Mouse (Mus musculus): ENCODE results near the gene Hdac2.

DNA sequence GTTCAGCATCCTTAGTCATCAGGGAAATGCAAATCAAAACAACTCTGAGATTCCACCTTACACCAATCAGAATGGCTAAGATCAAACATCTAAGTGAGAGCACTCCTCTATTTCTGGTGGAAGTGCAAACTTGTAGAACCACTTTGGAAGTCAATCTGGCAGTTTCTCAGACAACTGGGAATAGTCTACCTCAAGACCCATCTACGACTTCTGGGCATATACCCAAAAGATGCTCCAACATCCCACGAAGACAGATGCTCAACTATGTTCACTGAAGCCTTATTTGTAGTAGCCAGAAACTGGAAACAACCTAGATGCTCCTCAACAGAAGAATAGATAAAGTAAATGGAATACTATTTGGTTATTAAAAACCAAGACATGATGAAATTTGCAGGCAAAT is 22.6 kb upstream of the Hdac2 start:
- TF ChIP-seq USF2 (conservative IDR thresholded peaks at IDR 0.05; ENCODE audit: low read depth, low read length) (no peak), MAFK (IDR thresholded peaks at IDR 0.05; ENCODE audit: insufficient replicate concordance, low read length) (no peak), ZNF384 (IDR thresholded peaks at IDR 0.05; ENCODE audit: low read depth, low read length) (no peak), POLR2A (IDR thresholded peaks at IDR 0.05; ENCODE audit: low read depth, low read length) (no peak), UBTF (IDR thresholded peaks at IDR 0.05; ENCODE audit: low read depth, low read length) (no peak), EP300 (IDR thresholded peaks at IDR 0.05; ENCODE audit: low read length) (no peak), MEF2A (IDR thresholded peaks at IDR 0.05; ENCODE audit: borderline replicate concordance, low read depth, low read length) (no peak), CTCF (conservative IDR thresholded peaks at IDR 0.05 in 1 of 2, IDR thresholded peaks at IDR 0.05 in 1 of 2; ENCODE audit: low read depth in 2 of 2, low read length in 2 of 2) (no peak), POLR2AphosphoS2 (IDR thresholded peaks at IDR 0.05; ENCODE audit: low read depth, low read length) (no peak), CHD2 (IDR thresholded peaks at IDR 0.05; ENCODE audit: low read length) (no peak), MXI1 (IDR thresholded peaks at IDR 0.05; ENCODE audit: low read depth, low read length) (no peak)

Measured in CH12.LX (cell line).